Mouse (Mus musculus): ENCODE results near the gene Kpna1. TPM values are rescaled to one million over a fixed set of nuclear protein-coding genes. Genes with fewer than 3 reads are reported as not detected.

Kpna1 gene
- total and polyA plus RNA-seq, 3 experiments, result 24.5 to 34.9 TPM; not detected in 1

DNA sequence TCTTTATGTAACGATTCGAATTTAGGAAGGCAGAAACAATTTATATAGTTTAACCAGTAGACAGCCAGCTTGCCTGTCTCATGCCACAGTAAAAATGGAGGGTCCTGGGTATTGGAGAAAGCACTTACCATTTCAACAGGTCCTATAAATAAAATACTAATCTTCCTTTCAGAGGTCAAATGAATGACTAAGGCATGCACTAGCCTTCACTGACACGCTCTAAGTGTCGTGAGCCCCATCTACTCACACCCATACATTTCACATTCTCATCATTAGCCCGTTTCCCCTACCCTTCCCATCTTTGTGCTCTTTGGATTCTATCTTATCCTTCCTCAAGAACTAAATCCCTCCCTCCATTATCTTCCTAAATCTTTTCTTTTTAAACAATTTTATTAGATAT lies 86.4 kb downstream of the Kpna1 start:
- peaks cover 13% of the 10 kb centered on the region for H3K79me2 ChIP-seq (ENCODE audit: control insufficient read depth, insufficient read depth, low read length, poor library complexity)
- H3K27me3 ChIP-seq (ENCODE audit: control insufficient read depth in 1 of 2, insufficient read depth in 2 of 2, low read length in 2 of 2), result no peaks in the 10 kb centered on the region
- peaks cover 0 to 22% of the 10 kb centered on the region in 2 experiments for H3K4me1 ChIP-seq (ENCODE audit: control insufficient read depth in 1 of 2, insufficient read depth in 2 of 2, low read length in 2 of 2)
- peaks cover 0 to 25% of the 10 kb centered on the region in 2 experiments; a peak in 3 of 4 replicates for H3K36me3 ChIP-seq (ENCODE audit: control insufficient read depth in 1 of 2, insufficient read depth in 2 of 2, low read length in 2 of 2)
- no peak overlapping the region for H3K27ac ChIP-seq (ENCODE audit: control insufficient read depth, low read depth, low read length)
- H3K4me3 ChIP-seq (ENCODE audit: control insufficient read depth in 1 of 2, insufficient read depth in 1 of 2, low read depth in 2 of 2, low read length in 2 of 2), result no peak overlapping the region
- no peak overlapping the region for H3K9ac ChIP-seq (ENCODE audit: control insufficient read depth, low read depth, low read length, poor library complexity, severe bottlenecking)
- H3K9me3 ChIP-seq (replicated peaks; ENCODE audit: insufficient read depth, low read length), result no peaks in the 10 kb centered on the region
- no peak for DNase-seq (ENCODE audit: low read depth, low spot score)
- TF ChIP-seq POLR2AphosphoS5 (IDR thresholded peaks at IDR 0.05; ENCODE audit: borderline replicate concordance, low read depth, low read length) (no peak), TAL1 (IDR thresholded peaks at IDR 0.05; ENCODE audit: low read length) (no peak), MAZ (IDR thresholded peaks at IDR 0.05; ENCODE audit: low read depth, low read length) (no peak), ZKSCAN1 (IDR thresholded peaks at IDR 0.05; ENCODE audit: low read depth, low read length) (no peak), NRF1 (IDR thresholded peaks at IDR 0.05; ENCODE audit: insufficient read depth, low read depth, low read length, poor library complexity, severe bottlenecking) (no peak), ZMIZ1 (IDR thresholded peaks at IDR 0.05; ENCODE audit: low read depth, low read length) (no peak), RAD21 (IDR thresholded peaks at IDR 0.05; ENCODE audit: low read depth, low read length) (no peak), MYB (IDR thresholded peaks at IDR 0.05; ENCODE audit: low read depth, low read length) (no peak)

DNA sequence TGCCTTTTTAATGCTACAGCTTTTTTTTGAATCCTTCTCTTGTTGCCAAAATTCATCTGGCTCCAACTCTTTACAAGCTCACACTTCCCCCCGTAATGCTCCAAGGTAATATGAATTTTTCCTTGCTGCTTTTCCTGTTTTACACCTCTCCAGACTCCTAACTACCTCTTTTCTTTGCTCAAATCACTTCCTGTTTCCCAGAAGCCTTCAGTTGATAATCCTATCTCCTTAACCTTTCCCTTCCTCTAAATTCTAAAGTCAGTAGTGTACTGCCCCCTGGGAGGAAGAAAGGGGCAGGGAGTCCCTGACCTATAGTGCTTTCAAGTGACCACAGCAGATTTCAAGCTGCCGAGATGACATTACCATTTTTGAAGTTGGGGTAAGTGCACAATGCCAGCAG lies 89.1 kb downstream of the Kpna1 start:
- Histone ChIP-seq H3K4me1 (ENCODE audit: control insufficient read depth in 1 of 2, insufficient read depth in 2 of 2, low read length in 2 of 2) (peaks cover 0 to 24% of the 10 kb centered on the region in 2 experiments), H3K27me3 (ENCODE audit: control insufficient read depth in 1 of 2, insufficient read depth in 2 of 2, low read length in 2 of 2) (no peaks in the 10 kb centered on the region), H3K9me3 (replicated peaks; ENCODE audit: insufficient read depth, low read length) (no peaks in the 10 kb centered on the region), H3K27ac (ENCODE audit: control insufficient read depth, low read depth, low read length) (no peak overlapping the region), H3K9ac (ENCODE audit: control insufficient read depth, low read depth, low read length, poor library complexity, severe bottlenecking) (no peak overlapping the region), H3K36me3 (ENCODE audit: control insufficient read depth in 1 of 2, insufficient read depth in 2 of 2, low read length in 2 of 2) (peaks cover 0 to 31% of the 10 kb centered on the region in 2 experiments; a peak in 3 of 4 replicates), H3K4me3 (ENCODE audit: control insufficient read depth in 1 of 2, insufficient read depth in 1 of 2, low read depth in 2 of 2, low read length in 2 of 2) (no peak overlapping the region), H3K79me2 (ENCODE audit: control insufficient read depth, insufficient read depth, low read length, poor library complexity) (peaks cover 29% of the 10 kb centered on the region)
- peak; percentile 41 for DNase-seq (ENCODE audit: low read depth, low spot score)
- TF ChIP-seq JUND (IDR thresholded peaks at IDR 0.05; ENCODE audit: low read depth, low read length), result no peak
- TF ChIP-seq TAL1 (IDR thresholded peaks at IDR 0.05; ENCODE audit: low read length), result 0 out of 2 replicates have a peak, but pooled peaks have one; percentile 12
- TF ChIP-seq GATA1 (IDR thresholded peaks at IDR 0.05; ENCODE audit: low read depth, low read length), result peak; percentile 35; the same call in 1 of the 2 replicates
- 0 out of 2 replicates have a peak, but pooled peaks have one; percentile 14 for TF ChIP-seq TCF12 (IDR thresholded peaks at IDR 0.05; ENCODE audit: low read depth, low read length)
- TF ChIP-seq ETS1 (IDR thresholded peaks at IDR 0.05; ENCODE audit: low read depth, low read length), result 0 out of 2 replicates have a peak, but pooled peaks have one; percentile 22
- TF ChIP-seq EP300 (IDR thresholded peaks at IDR 0.05; ENCODE audit: low read depth in 1 of 2, low read length in 2 of 2), result peak; percentile 53 to 55
- peak; percentile 59; the same call in 1 of the 2 replicates for TF ChIP-seq ELF1 (IDR thresholded peaks at IDR 0.05; ENCODE audit: low read depth, low read length)
- no peak for TF ChIP-seq ZNF384 (IDR thresholded peaks at IDR 0.05; ENCODE audit: low read depth, low read length)
- TF ChIP-seq RCOR1 (IDR thresholded peaks at IDR 0.05; ENCODE audit: low read depth, low read length), result peak; percentile 53; the same call in 1 of the 2 replicates
- TF ChIP-seq NRF1 (IDR thresholded peaks at IDR 0.05; ENCODE audit: insufficient read depth, low read depth, low read length, poor library complexity, severe bottlenecking), result no peak
- no peak for TF ChIP-seq NELFE (IDR thresholded peaks at IDR 0.05; ENCODE audit: low read depth, low read length)
- 0 out of 6 replicates have a peak, but pooled peaks of 1 of the 3 experiments have one; percentile 7 for TF ChIP-seq CTCF (IDR thresholded peaks at IDR 0.05 in 2 of 3, conservative IDR thresholded peaks at IDR 0.05 in 1 of 3; ENCODE audit: control insufficient read depth in 1 of 3, insufficient read depth in 1 of 3, low read depth in 2 of 3, low read length in 3 of 3, poor library complexity in 1 of 3, severe bottlenecking in 1 of 3)
